Mouse (Mus musculus) cortical plate, adult 2 months (tissue): ENCODE data around the gene Olfr418.

Experiments
- CTCF ChIP-seq: fragments of 200-500 bp; IDR thresholded peaks from 2 replicates; pipeline ENCODE4 v1.5.1; 2011; ENCODE audit warnings: mild to moderate bottlenecking, control low read depth, low read length; ENCODE audit not compliant: insufficient read depth; ENCODE audit errors: extremely low read depth
- POLR2A ChIP-seq: fragments of 200-500 bp; IDR thresholded peaks from 2 replicates; pipeline ENCODE4 v1.6.1; 2011; ENCODE audit warnings: mild to moderate bottlenecking, low read length, control low read depth; ENCODE audit not compliant: insufficient read depth; ENCODE audit errors: extremely low read depth

GRCm38 (mm10) chr1:173322249-173322627 lies 56.4 kb downstream of the Olfr418 start:
- TF ChIP-seq CTCF = no peak
- TF ChIP-seq POLR2A = no peak
